Mouse (Mus musculus) C2C12 (cell line): Measurements from ENCODE around the gene Lin9.

Source experiments
- CEBPB ChIP-seq: IDR thresholded peaks from one replicate; pipeline ENCODE4 v1.6.1; 2011; ENCODE audit warnings: low read depth, mild to moderate bottlenecking, control low read depth, moderate library complexity
- CTCF ChIP-seq: IDR thresholded peaks from one replicate; pipeline ENCODE4 v1.5.1; 2011; ENCODE audit not compliant: control insufficient read depth, insufficient read depth, insufficient read length
- FOSL1 ChIP-seq: IDR thresholded peaks from one replicate; pipeline ENCODE4 v1.8.0; 2011; ENCODE audit warnings: mild to moderate bottlenecking, low read length; ENCODE audit not compliant: poor library complexity, insufficient read depth, severe bottlenecking
- MAX ChIP-seq: IDR thresholded peaks from one replicate; pipeline ENCODE4 v1.6.1; 2011; ENCODE audit warnings: mild to moderate bottlenecking, control low read depth
- MYOG ChIP-seq: IDR thresholded peaks from one replicate; pipeline ENCODE4 v1.6.1; 2011; ENCODE audit not compliant: control insufficient read depth, insufficient read length; ENCODE audit errors: extremely low read depth
- USF1 ChIP-seq: IDR thresholded peaks from one replicate; pipeline ENCODE4 v1.6.1; 2011; ENCODE audit warnings: low read depth, mild to moderate bottlenecking, control low read depth, moderate library complexity

- TF ChIP-seq CTCF (no peak), MYOG (no peak), CEBPB (no peak), USF1 (no peak), MAX (no peak), FOSL1 (no peak)
Observed at GRCm38 (mm10) chr1:180707368-180707767, 66.4 kb downstream of the Lin9 start.
